Mouse (Mus musculus): Measurements from ENCODE around the gene Mospd2. TPM values are rescaled to one million over a fixed set of nuclear protein-coding genes. Genes with fewer than 3 reads are reported as not detected.

Mospd2 gene
- polyA plus RNA-seq, 1 experiment from 2014 or later = 48.6 TPM

- ChIA-PET CTCF (interaction anchor here (1.6 kb wide), 1 partner anchor 26 kb away, joined by 3 read pairs; no protein-coding TSS in a partner anchor), POLR2A (no interaction called here)
- DNase-seq (ENCODE audit: low read depth, low spot score) = no peak
- TF ChIP-seq CTCF (IDR thresholded peaks at IDR 0.05) = no peak
- in situ Hi-C loops (cut with MboI; ENCODE audit: low pct_unique_long_range_greater_than_20kb) = no loop called here
- no peak for ATAC-seq
- peaks cover 4% of the 10 kb centered on the region for H3K27me3 ChIP-seq
These were observed 68.0 kb downstream of the Mospd2 start for GRCm38 (mm10) chrX:164912186-164912585.

GRCm38 (mm10) chrX:164901847-164902246, 78.3 kb downstream of the Mospd2 start:
- no peaks in the 10 kb centered on the region for H3K27me3 ChIP-seq
- ATAC-seq (no peak), DNase-seq (ENCODE audit: low read depth, low spot score) (no peak)
- ChIA-PET CTCF (no interaction called here), POLR2A (no interaction called here)
- no peak for TF ChIP-seq CTCF (IDR thresholded peaks at IDR 0.05)
- in situ Hi-C loops (cut with MboI; ENCODE audit: low pct_unique_long_range_greater_than_20kb) = no loop called here

GRCm38 (mm10) chrX:164899805-164900204, 80.4 kb downstream of the Mospd2 start:
- ATAC-seq = no peak
- no peaks in the 10 kb centered on the region for H3K27me3 ChIP-seq
- CTCF ChIA-PET = no interaction called here
- POLR2A ChIA-PET = no interaction called here
- DNase-seq (ENCODE audit: low read depth, low spot score) = no peak
- in situ Hi-C loops (cut with MboI; ENCODE audit: low pct_unique_long_range_greater_than_20kb) = no loop called here
- TF ChIP-seq CTCF (IDR thresholded peaks at IDR 0.05) = no peak

- in situ Hi-C loops (cut with MboI; ENCODE audit: low pct_unique_long_range_greater_than_20kb) = no loop called here
- POLR2A ChIA-PET = interaction anchor here (0.6 kb wide), 1 partner anchor 28 kb away, joined by 3 read pairs; no protein-coding TSS in a partner anchor
- no peak for TF ChIP-seq CTCF (IDR thresholded peaks at IDR 0.05)
- DNase-seq (ENCODE audit: low read depth, low spot score) (no peak), ATAC-seq (no peak)
- peaks cover 13% of the 10 kb centered on the region for H3K27me3 ChIP-seq
- CTCF ChIA-PET = no interaction called here
These were observed 93.9 kb downstream of the Mospd2 start for GRCm38 (mm10) chrX:164886260-164886659.

Other genes with a start within 250 kb of the Mospd2 start
- 3.8 TPM for gene Fancb, start 217 bp upstream of the Mospd2 start, polyA plus RNA-seq (2021)
- gene Gm17604, start 24.5 kb upstream of the Mospd2 start, polyA plus RNA-seq (2021) = not detected

Data from Patski (cell line).